Comparison of ENCODE assay signal across 8 mouse cellular contexts in the genomic region with DNA sequence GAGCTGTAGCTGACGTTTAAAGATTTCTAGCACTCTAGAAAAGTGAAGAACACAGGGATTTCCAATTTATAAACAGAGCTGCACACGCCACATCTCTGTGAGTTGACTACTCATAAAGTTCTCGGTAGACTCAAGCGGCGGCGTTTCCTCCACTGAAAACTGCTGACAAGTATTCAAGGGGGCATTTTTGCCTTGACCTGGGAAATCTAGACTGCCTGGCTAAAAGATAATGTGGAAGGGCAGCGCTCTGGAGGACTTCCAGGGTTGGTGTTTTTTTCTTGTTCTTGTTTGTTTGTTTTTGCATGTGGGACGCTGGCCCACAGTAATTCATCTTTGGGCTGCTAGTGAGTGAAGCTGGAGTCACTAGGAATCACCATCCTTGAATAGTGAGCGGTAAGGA. TPM values are rescaled to one million over a fixed set of nuclear protein-coding genes. Genes with fewer than 3 reads are reported as not detected.
DNase-seq lines count a peak whose midpoint lies in the region; ATAC-seq lines count a peak whose summit lies in the region.

No protein-coding gene starts in this region.

- no peak overlapping the region for H3K27ac ChIP-seq in forebrain, embryonic 13.5 days
- no peak overlapping the region for H3K27ac ChIP-seq in limb, embryonic 11.5 days (replicated peaks; ENCODE audit: low read depth, low read length)
- H3K27ac ChIP-seq in neural tube, embryonic 14.5 days (ENCODE audit: low read depth, low read length), result no peak overlapping the region

- no peak for ATAC-seq in megakaryocyte, adult 5-6 weeks (ENCODE audit: poor library complexity, severe bottlenecking)
- no peak for ATAC-seq in forebrain, embryonic 13.5 days
- no peak for ATAC-seq in limb, embryonic 11.5 days (ENCODE audit: insufficient number of reproducible peaks, low FRiP score, low TSS enrichment, low read depth)
- no peak for ATAC-seq in neural tube, embryonic 14.5 days (ENCODE audit: low read depth)

- H3K4me2 ChIP-seq in forebrain, embryonic 13.5 days, result peak overlapping the region; percentile 94; the same call in 1 of the 2 replicates
- peak overlapping the region; percentile 97; the same call in 1 of the 2 replicates for H3K4me2 ChIP-seq in limb, embryonic 11.5 days (ENCODE audit: low read depth, severe bottlenecking)
- H3K4me2 ChIP-seq in neural tube, embryonic 14.5 days (ENCODE audit: low read depth, low read length), result peak overlapping the region; percentile 99; the same call in 1 of the 2 replicates

- H3K4me3 ChIP-seq in megakaryocyte, embryonic 14.5 days (replicated peaks), result peak overlapping the region; percentile 96
- peak overlapping the region; percentile 65; the same call in 1 of the 2 replicates for H3K4me3 ChIP-seq in forebrain, embryonic 13.5 days
- peak overlapping the region; percentile 58; the same call in 1 of the 2 replicates for H3K4me3 ChIP-seq in limb, embryonic 11.5 days (ENCODE audit: low read depth, low read length)
- peak overlapping the region; percentile 56; the same call in 1 of the 2 replicates for H3K4me3 ChIP-seq in neural tube, embryonic 14.5 days (ENCODE audit: low read depth, low read length)

- H3K9ac ChIP-seq in forebrain, embryonic 13.5 days, result no peak overlapping the region
- H3K9ac ChIP-seq in limb, embryonic 11.5 days (ENCODE audit: low read length), result no peak overlapping the region
- no peak overlapping the region for H3K9ac ChIP-seq in neural tube, embryonic 14.5 days (replicated peaks; ENCODE audit: low read depth, low read length)

- H3K4me1 ChIP-seq in megakaryocyte, embryonic 14.5 days, result peaks cover 76% of the 10 kb centered on the region
- H3K4me1 ChIP-seq in forebrain, embryonic 13.5 days, result peaks cover 16% of the 10 kb centered on the region
- no peaks in the 10 kb centered on the region for H3K4me1 ChIP-seq in limb, embryonic 11.5 days (ENCODE audit: control insufficient read depth, insufficient read depth, low read length)
- H3K4me1 ChIP-seq in neural tube, embryonic 14.5 days (ENCODE audit: control insufficient read depth, insufficient read depth, low read length), result no peaks in the 10 kb centered on the region; the same call in 1 of the 2 replicates

- intact Hi-C loops in left cerebral cortex, postnatal 4 days (cut with DNase I), result no loop called here
- intact Hi-C loops in left cerebral cortex, postnatal 36 days (cut with DNase I), result no loop called here

- peak; percentile 30 for DNase-seq in limb, embryonic 11.5 days (ENCODE audit: low spot score)
- no peak for DNase-seq in left cerebral cortex, postnatal 4 days
- no peak for DNase-seq in left cerebral cortex, postnatal 36 days (ENCODE audit: low spot score in 2 of 2)
- no peak for DNase-seq in left cerebral cortex, adult 18-20 months (ENCODE audit: low spot score in 2 of 2)

- no peaks in the 10 kb centered on the region for H3K27me3 ChIP-seq in megakaryocyte, embryonic 14.5 days (replicated peaks)
- H3K27me3 ChIP-seq in forebrain, embryonic 13.5 days, result peaks cover 74% of the 10 kb centered on the region
- H3K27me3 ChIP-seq in limb, embryonic 11.5 days (ENCODE audit: control insufficient read depth, insufficient read depth, low read length), result peaks cover 34% of the 10 kb centered on the region
- peaks cover 34% of the 10 kb centered on the region for H3K27me3 ChIP-seq in neural tube, embryonic 14.5 days (ENCODE audit: control insufficient read depth, insufficient read depth, low read length)

- WGBS in forebrain, embryonic 13.5 days, result 44% methylated on average over 9 of the region's 9 CpGs
- WGBS in limb, embryonic 11.5 days, result 30% methylated on average over 9 of the region's 9 CpGs
- WGBS in neural tube, embryonic 14.5 days, result 35% methylated on average over 9 of the region's 9 CpGs

- peaks cover 23% of the 10 kb centered on the region for H3K36me3 ChIP-seq in megakaryocyte, embryonic 14.5 days (replicated peaks; ENCODE audit: low read length)
- H3K36me3 ChIP-seq in forebrain, embryonic 13.5 days (ENCODE audit: poor library complexity, severe bottlenecking), result no peaks in the 10 kb centered on the region
- H3K36me3 ChIP-seq in limb, embryonic 11.5 days (ENCODE audit: control insufficient read depth, insufficient read depth, low read length), result no peaks in the 10 kb centered on the region
- H3K36me3 ChIP-seq in neural tube, embryonic 14.5 days (ENCODE audit: control insufficient read depth, insufficient read depth, low read length), result no peaks in the 10 kb centered on the region

- H3K9me3 ChIP-seq in megakaryocyte, embryonic 14.5 days, result no peaks in the 10 kb centered on the region
- no peaks in the 10 kb centered on the region for H3K9me3 ChIP-seq in forebrain, embryonic 13.5 days (replicated peaks)
- H3K9me3 ChIP-seq in limb, embryonic 11.5 days (ENCODE audit: control insufficient read depth, low read length), result no peaks in the 10 kb centered on the region
- H3K9me3 ChIP-seq in neural tube, embryonic 14.5 days (ENCODE audit: control insufficient read depth, low read length), result no peaks in the 10 kb centered on the region

RNA-seq across cellular contexts. Expression of a gene that starts 0.8 kb away (rescaled TPM):
- polyA plus RNA-seq in megakaryocyte, embryonic 14.5 days (2012; ENCODE audit: insufficient read depth, low replicate concordance), result 7.9 and 18.0 TPM in 2 replicates
- total RNA-seq in megakaryocyte, adult 5-6 weeks (2015), result 168 and 172 TPM in 2 replicates
- 89.8 and 102 TPM in 2 replicates for total RNA-seq in megakaryocyte, adult 5-6 weeks (2017)
- 0.29 and 0.54 TPM in 2 replicates for polyA plus RNA-seq in forebrain, embryonic 13.5 days (2015; fragmentation: Nextera tagmentation; extraction: Ambion mirVana)
- 1.6 and 1.9 TPM in 2 replicates for polyA plus RNA-seq in limb, embryonic 11.5 days (2014; fragmentation: Nextera tagmentation; extraction: Ambion mirVana)
- 1.8 and 2.8 TPM in 2 replicates for polyA plus RNA-seq in neural tube, embryonic 14.5 days (2014; fragmentation: Nextera tagmentation; extraction: Ambion mirVana)
- total RNA-seq in left cerebral cortex, postnatal 4 days (2021), result 1 to 10 TPM; 1.3 TPM
- 1 to 10 TPM; 2.3 to 4.6 TPM for total RNA-seq in left cerebral cortex, postnatal 36 days (2021)
- total RNA-seq in left cerebral cortex, adult 18-20 months (2021), result 1 to 10 TPM; 2.5 to 3.3 TPM

RNA-seq across cellular contexts. Expression of a gene that starts 38.7 kb away (rescaled TPM):
- 0.56 TPM in 1 of 2 replicates, not detected in the other for polyA plus RNA-seq in megakaryocyte, embryonic 14.5 days (2012; ENCODE audit: insufficient read depth, low replicate concordance)
- total RNA-seq in megakaryocyte, adult 5-6 weeks (2015), result 5.9 and 7.3 TPM in 2 replicates
- total RNA-seq in megakaryocyte, adult 5-6 weeks (2017), result 10.4 and 16.2 TPM in 2 replicates
- polyA plus RNA-seq in forebrain, embryonic 13.5 days (2015; fragmentation: Nextera tagmentation; extraction: Ambion mirVana), result 21.5 and 22.1 TPM in 2 replicates
- polyA plus RNA-seq in limb, embryonic 11.5 days (2014; fragmentation: Nextera tagmentation; extraction: Ambion mirVana), result 21.0 and 22.9 TPM in 2 replicates
- 15.2 and 15.3 TPM in 2 replicates for polyA plus RNA-seq in neural tube, embryonic 14.5 days (2014; fragmentation: Nextera tagmentation; extraction: Ambion mirVana)
- 10 to 100 TPM; 10.0 to 10.9 TPM for total RNA-seq in left cerebral cortex, postnatal 4 days (2021)
- 10 to 100 TPM; 13.8 to 14.8 TPM for total RNA-seq in left cerebral cortex, postnatal 36 days (2021)
- 10 to 100 TPM; 12.6 to 15.5 TPM for total RNA-seq in left cerebral cortex, adult 18-20 months (2021)

Comparison
In these comparisons a context has a peak if more than half of its experiments do, and no peak if none do; other contexts are left out.
1. RNA of a gene that starts 0.8 kb away (total RNA-seq): 89.8 to 172 TPM in megakaryocyte, adult 5-6 weeks; 2.3 to 4.6 TPM in left cerebral cortex, postnatal 36 days, 2.5 to 3.3 TPM in left cerebral cortex, adult 18-20 months and 1.3 TPM in left cerebral cortex, postnatal 4 days; every median in the first group is over 10 times any median in the second.
2. Peak in every context shown above with its lines, with median percentiles within 50 percentile points of each other: H3K4me3 ChIP-seq and H3K4me2 ChIP-seq.